Mouse (Mus musculus) heart, adult 18-20 months (tissue): ENCODE measurements around the gene Snapc1. TPM values are rescaled to one million over a fixed set of nuclear protein-coding genes. Genes with fewer than 3 reads are reported as not detected.

Source experiments
- DNase-seq, 2 experiments: peaks; one replicate each; pipeline ENCODE4 v3.0.0; 2021 to 2022; ENCODE audit warnings: mixed read lengths in 1 of 2
- long read RNA-seq, 2 experiments: library from polyadenylated mRNA; stranded (forward); transcript quantifications; one replicate each; pipeline ENCODE4 v2.0.0; 2021
- total RNA-seq, 2 experiments: library from RNA; stranded (reverse); gene quantifications; 2 replicates each; pipeline ENCODE4 v1.2.3; 2021

Snapc1 gene
- 10 to 100 TPM; 11.0 to 11.8 TPM for total RNA-seq
- long read RNA-seq, experiment 1, full-length matches to known transcripts, result 14 of 17 reads
- long read RNA-seq, experiment 1, partial matches to known transcripts, result 1 of 17 reads
- long read RNA-seq, experiment 1, other reads (novel, unspliced or antisense), result 2 of 17 reads
- long read RNA-seq, experiment 2, full-length matches to known transcripts, result 5 of 5 reads
- long read RNA-seq, experiment 2, partial matches to known transcripts, result 0 of 5 reads
- long read RNA-seq, experiment 2, other reads (novel, unspliced or antisense), result 0 of 5 reads

- peak; percentile 97 to 99 for DNase-seq
These were observed at the start of gene Snapc1 for GRCm38 (mm10) chr12:73964291-73965281. Gene Snapc1, plus strand, starts transcription at chr12:73964481.

- no peak for DNase-seq
These were observed 45.8 kb upstream of the Snapc1 start for GRCm38 (mm10) chr12:73918479-73918878.

GRCm38 (mm10) chr12:73930266-73930665 lies 34.0 kb upstream of the Snapc1 start:
- no peak for DNase-seq

- peak in 1 of 2 experiments; percentile 49 for DNase-seq
These were observed 33.0 kb upstream of the Snapc1 start for GRCm38 (mm10) chr12:73931274-73931673.

GRCm38 (mm10) chr12:73934528-73934927 lies 29.8 kb upstream of the Snapc1 start:
- DNase-seq, result no peak

GRCm38 (mm10) chr12:73937353-73937752 lies 26.9 kb upstream of the Snapc1 start, which contains the start of gene Gm49321:
Gene Gm49321, plus strand, starts transcription at chr12:73937653.
- DNase-seq, result no peak

GRCm38 (mm10) chr12:73939542-73939941 lies 24.7 kb upstream of the Snapc1 start:
- DNase-seq, result peak; percentile 49 to 53

- DNase-seq, result no peak
These were observed 15.9 kb upstream of the Snapc1 start for GRCm38 (mm10) chr12:73948415-73948814.

- DNase-seq, result peak; percentile 55 to 64
These were observed 14.8 kb upstream of the Snapc1 start for GRCm38 (mm10) chr12:73949318-73950058.

GRCm38 (mm10) chr12:73952879-73953278 lies 11.4 kb upstream of the Snapc1 start:
- DNase-seq, result peak; percentile 20 to 48

- DNase-seq, result no peak
These were observed 10.7 kb upstream of the Snapc1 start for GRCm38 (mm10) chr12:73953420-73954186.

GRCm38 (mm10) chr12:73954785-73955184 lies 9.5 kb upstream of the Snapc1 start:
- DNase-seq, result peak; percentile 25 to 38

GRCm38 (mm10) chr12:73957676-73958075 lies 6.6 kb upstream of the Snapc1 start:
- no peak for DNase-seq

GRCm38 (mm10) chr12:73958830-73959229 lies 5.5 kb upstream of the Snapc1 start:
- no peak for DNase-seq

GRCm38 (mm10) chr12:73969142-73969541 lies 4.9 kb downstream of the Snapc1 start:
- DNase-seq, result no peak

GRCm38 (mm10) chr12:73974584-73974983 lies 10.3 kb downstream of the Snapc1 start:
- DNase-seq, result no peak

- DNase-seq, result no peak
These were observed 13.9 kb downstream of the Snapc1 start for GRCm38 (mm10) chr12:73978144-73978543.

- no peak for DNase-seq
These were observed 15.4 kb downstream of the Snapc1 start for GRCm38 (mm10) chr12:73979667-73980066.

- peak; percentile 71 to 72 for DNase-seq
These were observed 18.3 kb downstream of the Snapc1 start for GRCm38 (mm10) chr12:73982533-73982932.

GRCm38 (mm10) chr12:73986299-73986698 lies 22.0 kb downstream of the Snapc1 start:
- no peak for DNase-seq

GRCm38 (mm10) chr12:73988393-73989008 lies 24.2 kb downstream of the Snapc1 start:
- DNase-seq, result no peak
